Mouse (Mus musculus) limb, embryonic 12.5 days (tissue): ENCODE measurements around the gene 4931414P19Rik. TPM values are rescaled to one million over a fixed set of nuclear protein-coding genes. Genes with fewer than 3 reads are reported as not detected.
A peak's percentile ranks its signal among the peaks of the same experiment; 100 is the strongest.

ENCODE experiments used
- ATAC-seq: fragments of 200-750 bp; cut with Nextera tagmentation; 2 replicates; pipeline ENCODE4 v1.8.0; 2017; ENCODE audit warnings: low read depth, moderate TSS enrichment; ENCODE audit not compliant: insufficient number of reproducible peaks, insufficient read depth, low FRiP score, low TSS enrichment
- H3K27ac ChIP-seq: fragments of 300-500 bp; sonication (generic); 2 replicates; pipeline ENCODE4 v1.5.1; 2016; ENCODE audit warnings: mild to moderate bottlenecking, moderate library complexity
- H3K27me3 ChIP-seq: fragments of 300-500 bp; sonication (generic); 2 replicates; pipeline ENCODE4 v1.6.1; 2016; ENCODE audit warnings: mild to moderate bottlenecking, moderate library complexity
- H3K36me3 ChIP-seq: fragments of 300-500 bp; sonication (generic); 2 replicates; pipeline ENCODE4 v1.6.1; 2016; ENCODE audit warnings: mild to moderate bottlenecking, moderate library complexity
- H3K4me1 ChIP-seq: fragments of 300-500 bp; sonication (generic); replicated peaks from 2 replicates; pipeline ENCODE4 v1.6.1; 2016
- H3K4me2 ChIP-seq: fragments of 300-500 bp; sonication (generic); 2 replicates; pipeline ENCODE4 v1.6.1; 2016; ENCODE audit warnings: mild to moderate bottlenecking, moderate library complexity
- H3K4me3 ChIP-seq: fragments of 300-500 bp; sonication (generic); replicated peaks from 2 replicates; pipeline ENCODE4 v1.5.1; 2016; ENCODE audit warnings: mild to moderate bottlenecking
- H3K9ac ChIP-seq: fragments of 300-500 bp; sonication (generic); replicated peaks from 2 replicates; pipeline ENCODE4 v1.6.1; 2016; ENCODE audit warnings: mild to moderate bottlenecking, moderate library complexity
- H3K9me3 ChIP-seq: fragments of 300-500 bp; sonication (generic); 2 replicates; pipeline ENCODE4 v1.6.1; 2016; ENCODE audit warnings: mild to moderate bottlenecking, moderate library complexity
- WGBS: fragments of 180-500 bp; shearing (Covaris S2); methylation state at CpG from one replicate; pipeline ENCODE4 v1.1.7; 2016; 5-methylcytosine and 5-hydroxymethylcytosine counted together
- polyA plus RNA-seq: library from polyadenylated mRNA; unstranded; fragments of >200 nt; fragmentation: Nextera tagmentation; extraction: Ambion mirVana; gene quantifications from 2 replicates; pipeline ENCODE4 v1.2.1, GENCODE M21; 2016

The 4931414P19Rik gene
- polyA plus RNA-seq, 1 experiment from 2014 or later, result 9.7 TPM

DNA sequence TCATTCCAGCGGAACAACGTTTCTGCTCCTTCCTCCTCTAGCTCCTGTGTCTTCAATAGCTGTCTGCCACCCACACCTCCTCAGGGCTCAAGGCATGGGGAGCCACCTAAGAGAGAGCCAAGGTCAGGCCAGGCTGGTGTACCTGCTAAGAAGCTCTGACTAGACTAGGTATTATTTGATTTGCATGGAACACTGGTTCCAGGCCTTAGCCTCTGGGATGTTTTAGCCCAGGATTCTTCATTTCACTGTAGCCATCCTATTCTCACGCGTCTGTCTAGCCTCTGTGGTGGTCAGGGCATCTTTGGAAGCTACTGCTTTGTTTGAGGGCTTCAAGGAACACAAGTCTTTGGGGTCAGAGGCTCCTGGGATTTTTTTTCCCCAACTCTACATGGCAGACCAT, 33.7 kb downstream of the 4931414P19Rik start:
- Histone ChIP-seq H3K9me3 (no peaks in the 10 kb centered on the region), H3K27ac (peak overlapping the region; percentile 76; the same call in 1 of the 2 replicates), H3K4me3 (0 out of 2 replicates have a peak overlapping the region, but pooled peaks have one; percentile 99), H3K4me2 (peak overlapping the region; percentile 85), H3K4me1 (peaks cover 30% of the 10 kb centered on the region), H3K27me3 (no peaks in the 10 kb centered on the region), H3K36me3 (peaks cover 70% of the 10 kb centered on the region), H3K9ac (no peak overlapping the region; the same call in 1 of the 2 replicates)
- WGBS, result 79% methylated on average over 4 of the region's 4 CpGs
- ATAC-seq, result no peak

DNA sequence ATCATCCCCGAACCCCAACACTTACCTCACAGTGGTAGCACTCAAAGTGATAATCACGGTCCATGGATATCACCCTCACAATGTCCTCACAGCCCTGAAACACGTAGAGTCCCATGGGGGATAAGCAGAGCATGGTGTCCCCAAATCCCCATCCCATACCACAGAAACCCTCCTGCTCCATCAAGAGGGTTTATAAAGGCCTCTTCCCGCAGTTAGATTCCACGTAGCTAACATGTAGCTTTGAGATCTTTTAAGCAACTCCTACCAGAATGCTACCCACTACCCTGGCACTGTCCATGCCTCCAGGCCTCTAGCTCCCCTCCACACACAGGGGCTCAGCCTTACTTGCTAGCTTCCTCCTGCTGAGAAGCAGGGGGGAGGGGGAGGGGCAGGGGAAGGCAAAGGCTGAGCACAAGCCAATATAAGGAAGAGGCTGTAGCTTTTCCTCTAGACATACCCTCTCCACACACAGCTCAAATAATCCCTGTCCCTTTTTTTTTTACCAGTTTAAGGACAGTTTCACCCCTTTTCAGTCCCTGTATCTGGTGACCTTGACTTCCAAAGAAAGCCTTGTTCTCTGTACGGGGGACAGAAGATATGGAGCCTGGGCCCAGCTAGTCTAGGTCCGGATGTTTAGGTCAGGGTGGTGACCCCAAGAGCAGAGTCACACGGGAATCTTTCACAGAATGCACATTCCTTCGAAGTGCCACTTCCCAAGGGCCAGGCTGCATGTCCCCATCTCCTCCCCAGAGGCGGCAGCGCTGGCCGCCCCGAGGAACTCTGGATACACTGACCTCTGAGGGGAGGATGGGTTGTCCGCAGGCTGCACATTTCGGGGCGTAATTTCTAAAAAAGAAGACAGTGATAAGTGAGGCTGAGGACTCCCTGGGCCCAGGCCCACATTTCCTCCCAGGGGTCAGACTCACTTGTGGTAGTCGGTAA, 36.1 kb downstream of the 4931414P19Rik start:
- Histone ChIP-seq H3K9ac (no peak overlapping the region), H3K27me3 (no peaks in the 10 kb centered on the region), H3K4me3 (no peak overlapping the region), H3K36me3 (peaks cover 83% of the 10 kb centered on the region), H3K27ac (peak overlapping the region; percentile 32; the same call in 1 of the 2 replicates), H3K9me3 (no peaks in the 10 kb centered on the region), H3K4me2 (no peak overlapping the region), H3K4me1 (peaks cover 27% of the 10 kb centered on the region)
- no peak for ATAC-seq
- WGBS, result 77% methylated on average over 17 of the region's 17 CpGs

DNA sequence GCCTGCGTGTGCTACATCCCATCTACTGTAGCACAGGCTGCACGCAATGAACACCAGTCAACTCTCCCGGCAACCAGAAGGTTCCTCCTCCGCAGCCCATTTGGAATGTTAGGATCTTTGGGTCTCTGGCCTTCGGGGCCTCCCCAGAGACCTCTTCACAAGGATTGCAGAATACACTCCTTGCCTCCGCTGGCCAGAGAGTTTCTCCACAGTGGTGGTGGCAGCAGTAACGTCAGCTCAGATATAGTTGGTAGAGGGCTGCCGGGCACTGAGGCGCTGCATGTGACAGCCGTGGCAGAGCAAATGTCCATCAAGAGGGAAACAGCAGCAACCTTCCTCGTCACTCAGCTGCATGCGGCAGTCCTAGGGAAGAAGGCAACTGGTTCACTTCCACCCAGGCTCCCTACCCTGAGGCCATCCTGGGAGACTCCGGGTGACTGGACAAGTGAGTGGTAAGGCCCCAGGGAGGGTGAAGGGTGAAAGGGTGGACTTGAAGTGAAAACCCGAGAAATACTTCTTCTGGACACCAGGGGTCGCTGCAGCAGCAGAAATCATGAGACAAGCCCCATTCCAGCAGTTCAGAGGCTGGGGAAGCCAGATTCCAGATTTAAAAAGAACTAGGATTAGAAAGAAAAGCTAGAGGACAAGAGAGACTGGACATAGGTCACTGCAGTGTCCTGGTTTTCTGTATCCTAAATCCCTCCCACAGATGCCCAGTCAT, 36.9 kb downstream of the 4931414P19Rik start:
- H3K27me3 ChIP-seq, result no peaks in the 10 kb centered on the region
- WGBS, result 75% methylated on average over 15 of the region's 15 CpGs
- H3K4me2 ChIP-seq, result no peak overlapping the region
- peaks cover 76% of the 10 kb centered on the region for H3K36me3 ChIP-seq
- H3K4me1 ChIP-seq, result peaks cover 18% of the 10 kb centered on the region
- H3K9ac ChIP-seq, result no peak overlapping the region
- no peak for ATAC-seq
- no peaks in the 10 kb centered on the region for H3K9me3 ChIP-seq
- no peak overlapping the region for H3K4me3 ChIP-seq
- no peak overlapping the region for H3K27ac ChIP-seq

DNA sequence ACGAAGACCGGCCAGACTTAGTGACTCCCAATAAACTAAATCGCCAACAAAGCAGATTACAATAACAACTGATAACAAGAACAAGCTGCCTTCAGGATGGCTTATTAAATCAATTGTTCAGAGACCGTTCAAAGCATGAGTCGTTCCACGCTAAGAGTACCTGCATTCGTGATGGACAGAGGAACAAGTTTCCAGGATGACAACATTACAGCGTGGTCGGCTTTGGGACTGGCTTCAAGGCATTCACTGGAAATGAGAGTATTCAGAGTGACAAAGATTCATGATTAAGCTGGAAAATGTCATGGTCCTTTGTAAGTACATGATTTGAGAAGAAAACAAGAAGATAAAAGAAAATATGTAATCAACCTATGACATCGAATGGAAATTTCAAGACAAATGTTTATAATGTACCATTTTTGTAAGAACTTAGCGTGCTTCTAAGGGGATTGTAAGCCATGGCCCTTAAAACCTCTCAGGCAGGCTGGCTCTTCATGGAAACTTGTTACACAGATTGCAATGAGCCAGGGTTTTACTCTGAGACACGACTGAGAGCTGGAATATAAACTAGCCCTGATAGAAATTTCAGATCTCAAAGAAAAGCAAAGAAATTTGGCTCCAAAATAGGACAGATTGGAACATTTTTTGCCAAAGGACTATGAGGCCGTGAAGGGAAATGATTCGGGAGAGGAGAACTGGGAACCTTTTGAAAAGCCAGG, 45.1 kb downstream of the 4931414P19Rik start:
- Histone ChIP-seq H3K4me3 (no peak overlapping the region), H3K9ac (no peak overlapping the region), H3K9me3 (no peaks in the 10 kb centered on the region), H3K4me2 (no peak overlapping the region), H3K27ac (no peak overlapping the region), H3K27me3 (no peaks in the 10 kb centered on the region), H3K4me1 (no peaks in the 10 kb centered on the region), H3K36me3 (no peaks in the 10 kb centered on the region)
- no peak for ATAC-seq
- WGBS, result 84% methylated on average over 14 of the region's 14 CpGs

DNA sequence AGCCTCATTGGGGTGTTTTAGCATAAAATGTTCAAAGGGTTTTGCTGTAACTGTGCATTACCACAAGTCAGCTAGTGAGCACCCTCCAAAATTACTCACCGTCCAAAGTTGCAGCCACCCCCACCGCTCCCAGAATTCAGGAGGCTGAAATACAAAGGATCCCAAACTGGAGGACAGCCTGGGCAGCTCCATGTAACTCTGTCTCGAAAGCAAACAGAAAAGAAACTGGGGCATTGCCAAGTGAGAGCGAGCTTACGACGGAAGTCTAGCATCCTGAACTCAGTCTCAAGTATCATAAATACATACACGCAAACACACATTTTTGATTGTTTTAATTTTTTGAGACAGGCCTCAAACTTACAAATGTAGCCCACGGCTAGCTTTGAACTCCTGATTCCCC, 48.5 kb downstream of the 4931414P19Rik start:
- Histone ChIP-seq H3K27me3 (no peaks in the 10 kb centered on the region), H3K27ac (no peak overlapping the region), H3K9me3 (no peaks in the 10 kb centered on the region), H3K9ac (no peak overlapping the region), H3K4me1 (peaks cover 7% of the 10 kb centered on the region), H3K4me2 (no peak overlapping the region), H3K36me3 (no peaks in the 10 kb centered on the region), H3K4me3 (no peak overlapping the region)
- 83% methylated on average over 8 of the region's 8 CpGs for WGBS
- no peak for ATAC-seq

DNA sequence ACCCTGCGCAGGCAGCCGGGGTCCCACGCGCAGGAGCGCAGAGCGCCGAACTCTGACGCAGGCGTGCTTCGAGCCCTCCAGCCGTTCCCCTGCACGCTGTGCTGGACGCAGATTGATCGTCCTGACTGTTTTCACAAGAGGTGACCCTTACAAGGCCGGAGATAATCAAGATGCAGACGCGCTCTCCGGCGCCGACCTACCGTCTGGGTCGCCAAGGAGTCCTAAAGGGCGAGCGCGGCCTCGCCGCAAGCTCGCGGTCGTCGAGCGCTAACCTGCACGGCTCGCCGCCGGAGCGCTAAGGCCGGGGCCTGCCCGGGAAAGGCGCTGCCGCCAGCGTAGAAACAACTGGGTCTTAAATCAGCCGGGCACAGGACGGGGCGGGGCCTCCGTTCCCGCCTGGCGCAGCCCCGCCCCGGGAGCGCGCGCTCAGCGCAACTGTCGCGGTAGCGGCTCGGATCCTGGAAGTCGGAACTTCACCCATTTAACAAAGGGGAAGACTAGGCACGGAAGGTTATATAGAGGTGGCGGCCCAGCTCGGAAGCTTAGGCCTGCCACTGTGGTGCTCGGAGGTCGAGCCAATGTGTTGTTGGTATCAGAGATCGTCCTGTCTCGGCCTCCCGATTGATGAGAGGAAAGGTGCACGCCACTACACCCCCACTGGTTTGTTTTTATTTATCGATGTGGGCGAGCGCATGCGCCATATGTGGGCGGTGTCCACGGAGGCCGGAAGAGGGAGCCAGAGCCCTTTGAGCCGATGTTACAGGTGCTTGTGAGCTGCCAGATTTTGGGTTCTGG, 51.6 kb downstream of the 4931414P19Rik start, which contains the start of gene Haus4:
TSS of gene Haus4 (minus strand) at position 642 of the 795 bp plus-strand sequence.
- no peaks in the 10 kb centered on the region for H3K27me3 ChIP-seq
- peak within 1 kb of the TSS; percentile 61 for H3K4me3 ChIP-seq
- H3K36me3 ChIP-seq, result peaks cover 15% of the 10 kb centered on the region
- peak within 1 kb of the TSS; percentile 72 for H3K4me2 ChIP-seq
- peak; percentile 93 for ATAC-seq
- under 1% methylated on average over 76 of the region's 76 CpGs for WGBS
- peak within 1 kb of the TSS; percentile 92 for H3K27ac ChIP-seq
- peak within 1 kb of the TSS; percentile 80 for H3K9ac ChIP-seq
- H3K9me3 ChIP-seq, result no peaks in the 10 kb centered on the region; the same call in 1 of the 2 replicates
- H3K4me1 ChIP-seq, result peaks cover 7% of the 10 kb centered on the region

DNA sequence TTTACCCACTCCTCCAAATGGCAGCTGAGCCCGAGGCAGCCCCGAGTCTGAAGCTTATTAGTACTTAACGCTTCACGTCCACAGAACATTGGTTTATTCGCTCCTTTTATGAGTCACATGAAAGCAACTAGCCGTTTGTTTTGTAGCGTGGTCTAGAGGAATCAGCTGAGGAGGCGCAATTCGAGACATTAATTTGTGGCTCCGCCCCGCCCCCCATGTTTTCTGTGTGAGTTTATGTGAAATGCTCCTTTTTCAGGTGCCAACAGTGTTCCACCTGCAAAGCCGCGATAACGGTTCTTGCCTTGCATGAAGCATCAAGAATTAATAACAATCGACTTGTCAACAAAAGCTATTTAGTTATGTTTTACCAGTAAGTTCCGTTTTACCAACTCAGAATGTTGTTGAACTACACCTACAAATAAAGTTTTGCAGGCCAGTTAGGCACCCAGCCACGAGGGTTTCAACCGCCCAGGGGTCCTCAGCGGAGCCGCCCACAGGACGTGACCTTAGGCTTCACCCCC, 52.3 kb downstream of the 4931414P19Rik start:
- WGBS, result 2% methylated on average over 21 of the region's 21 CpGs
- Histone ChIP-seq H3K27ac (peak overlapping the region; percentile 92), H3K27me3 (no peaks in the 10 kb centered on the region), H3K4me2 (peak overlapping the region; percentile 72), H3K36me3 (peaks cover 22% of the 10 kb centered on the region), H3K9me3 (no peaks in the 10 kb centered on the region; the same call in 1 of the 2 replicates), H3K4me1 (peaks cover 7% of the 10 kb centered on the region), H3K9ac (peak overlapping the region; percentile 80), H3K4me3 (peak overlapping the region; percentile 61)
- no peak for ATAC-seq

DNA sequence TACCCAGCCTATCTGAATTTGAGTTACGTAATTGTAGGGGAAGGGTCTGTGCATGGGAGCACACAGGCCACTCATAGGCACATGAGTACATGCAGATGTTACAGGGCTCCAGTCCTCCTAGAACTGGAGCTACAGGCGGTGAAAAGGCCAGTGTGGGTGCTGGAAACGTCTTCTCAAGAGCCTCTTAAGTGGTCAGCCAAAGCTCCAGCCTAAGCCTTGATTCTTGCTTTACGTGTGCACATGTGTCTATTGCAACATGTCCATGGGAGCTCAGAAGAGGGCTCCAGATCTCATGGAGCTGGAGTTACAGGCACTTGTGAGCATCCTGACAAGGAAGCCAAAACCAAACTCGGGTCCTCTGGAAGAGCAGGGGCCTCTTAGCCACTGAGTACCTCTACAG, 61.1 kb downstream of the 4931414P19Rik start:
- Histone ChIP-seq H3K27ac (no peak overlapping the region), H3K9ac (no peak overlapping the region), H3K4me2 (no peak overlapping the region), H3K27me3 (no peaks in the 10 kb centered on the region), H3K9me3 (no peaks in the 10 kb centered on the region; the same call in 1 of the 2 replicates), H3K4me3 (no peak overlapping the region), H3K36me3 (peaks cover 86% of the 10 kb centered on the region), H3K4me1 (no peaks in the 10 kb centered on the region)
- 90% methylated on average over 5 of the region's 5 CpGs for WGBS
- no peak for ATAC-seq

DNA sequence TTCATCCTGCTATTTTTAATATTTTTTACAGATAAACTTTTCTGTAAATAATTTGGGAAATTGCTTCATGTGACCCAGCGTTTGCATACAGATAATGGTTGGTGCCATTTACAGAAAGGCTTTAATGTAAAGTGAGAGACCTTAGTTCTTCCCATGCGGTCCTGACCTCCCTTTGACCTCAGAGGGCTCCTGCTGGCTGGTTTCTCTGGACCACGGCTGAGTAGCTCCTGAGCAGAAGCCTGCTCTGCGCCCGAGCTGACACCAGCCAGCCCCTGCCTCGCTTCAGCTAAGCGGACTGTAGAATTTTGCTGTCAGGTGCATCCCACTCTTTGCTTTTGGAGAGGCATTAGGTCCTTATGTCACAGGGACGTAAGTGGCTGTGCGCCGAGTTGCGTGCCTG, 65.0 kb downstream of the 4931414P19Rik start:
- Histone ChIP-seq H3K4me3 (no peak overlapping the region), H3K36me3 (peaks cover 47% of the 10 kb centered on the region), H3K9ac (no peak overlapping the region), H3K4me2 (no peak overlapping the region), H3K27me3 (no peaks in the 10 kb centered on the region), H3K9me3 (no peaks in the 10 kb centered on the region), H3K27ac (no peak overlapping the region), H3K4me1 (no peaks in the 10 kb centered on the region)
- WGBS, result 68% methylated on average over 11 of the region's 11 CpGs
- ATAC-seq, result no peak

DNA sequence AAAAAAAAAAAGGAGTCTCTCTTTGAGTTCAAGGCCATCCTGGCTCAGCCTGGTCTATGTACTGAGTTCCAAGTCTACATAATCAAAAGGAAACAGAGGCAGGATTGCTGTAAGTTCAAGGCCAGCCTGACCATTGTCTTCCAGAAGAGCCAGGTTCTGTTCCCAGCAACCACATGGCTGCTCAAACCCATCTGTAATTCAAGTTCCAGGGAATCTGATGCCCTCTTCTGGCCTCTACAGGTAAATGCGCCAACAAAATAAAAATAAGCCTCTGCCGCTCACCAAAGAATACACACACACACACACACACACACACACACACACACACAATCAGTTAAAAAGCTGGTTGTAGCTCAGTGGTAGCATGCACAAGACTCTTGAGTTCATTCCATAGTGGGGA, 67.2 kb downstream of the 4931414P19Rik start:
- no peak for ATAC-seq
- 89% methylated on average over 2 of the region's 2 CpGs for WGBS

More for the DNA sequence above, 67.2 kb downstream of the 4931414P19Rik start:
- Histone ChIP-seq H3K4me2 (no peak overlapping the region), H3K27ac (no peak overlapping the region), H3K36me3 (peaks cover 27% of the 10 kb centered on the region), H3K4me1 (no peaks in the 10 kb centered on the region), H3K4me3 (no peak overlapping the region), H3K9me3 (no peaks in the 10 kb centered on the region), H3K9ac (no peak overlapping the region), H3K27me3 (no peaks in the 10 kb centered on the region)
